Mouse (Mus musculus): ENCODE results near the gene Cybb. TPM values are rescaled to one million over a fixed set of nuclear protein-coding genes. Genes with fewer than 3 reads are reported as not detected.
A peak's percentile ranks its signal among the peaks of the same experiment; 100 is the strongest.
"Not testable (repeated sequence)": the region's sequence is repeated elsewhere in the genome, so short reads cannot be mapped to it uniquely, and the experiment has no call there.

The Cybb gene
- polyA plus RNA-seq (2014; fragmentation: Nextera tagmentation; extraction: Ambion mirVana), result 0.08 and 1.9 TPM in 2 replicates

GRCm38 (mm10) chrX:9487671-9488070 is at the start of gene Cybb:
Gene Cybb (minus strand): TSS chrX:9487771.
- DNase-seq (no peak), ATAC-seq (ENCODE audit: low FRiP score, low TSS enrichment) (no peak)
- 82% methylated on average over 4 of the region's 4 CpGs for WGBS
- no peaks in the 10 kb centered on the region for H3K4me1 ChIP-seq (ENCODE audit: control insufficient read depth, insufficient read depth, low read length)
- H3K9me3 ChIP-seq (ENCODE audit: control insufficient read depth, low read length), result no peaks in the 10 kb centered on the region
- no peaks in the 10 kb centered on the region for H3K36me3 ChIP-seq (ENCODE audit: control insufficient read depth, insufficient read depth, low read length)
- H3K27me3 ChIP-seq (ENCODE audit: control insufficient read depth, insufficient read depth, low read length), result no peaks in the 10 kb centered on the region
- no peak within 1 kb of the TSS for H3K27ac ChIP-seq (replicated peaks; ENCODE audit: low read depth, low read length)
- H3K4me2 ChIP-seq (ENCODE audit: low read length), result no peak within 1 kb of the TSS
- no peak within 1 kb of the TSS for H3K4me3 ChIP-seq (replicated peaks; ENCODE audit: low read depth, low read length)
- no peak within 1 kb of the TSS for H3K9ac ChIP-seq (replicated peaks; ENCODE audit: low read length)

GRCm38 (mm10) chrX:9536881-9537280 is 49.3 kb upstream of the Cybb start:
- no peak overlapping the region for H3K9ac ChIP-seq (replicated peaks; ENCODE audit: low read length)
- no peaks in the 10 kb centered on the region for H3K9me3 ChIP-seq (ENCODE audit: control insufficient read depth, low read length)
- 94% methylated on average over 3 of the region's 3 CpGs for WGBS
- H3K4me1 ChIP-seq (ENCODE audit: control insufficient read depth, insufficient read depth, low read length), result no peaks in the 10 kb centered on the region
- DNase-seq, result no peak
- no peak overlapping the region for H3K27ac ChIP-seq (replicated peaks; ENCODE audit: low read depth, low read length)
- no peak overlapping the region for H3K4me3 ChIP-seq (replicated peaks; ENCODE audit: low read depth, low read length)
- H3K4me2 ChIP-seq (ENCODE audit: low read length), result no peak overlapping the region
- no peaks in the 10 kb centered on the region for H3K27me3 ChIP-seq (ENCODE audit: control insufficient read depth, insufficient read depth, low read length)
- no peaks in the 10 kb centered on the region for H3K36me3 ChIP-seq (ENCODE audit: control insufficient read depth, insufficient read depth, low read length)
- no peak for ATAC-seq (ENCODE audit: low FRiP score, low TSS enrichment)

GRCm38 (mm10) chrX:9519969-9520368 is 32.4 kb upstream of the Cybb start:
- peak; percentile 58 for ATAC-seq (ENCODE audit: low FRiP score, low TSS enrichment)
- DNase-seq, result peak; percentile 64
- not testable (repeated sequence) for H3K4me1 ChIP-seq (ENCODE audit: control insufficient read depth, insufficient read depth, low read length); H3K4me2 ChIP-seq (ENCODE audit: low read length); H3K27me3 ChIP-seq (ENCODE audit: control insufficient read depth, insufficient read depth, low read length); H3K9ac ChIP-seq (replicated peaks; ENCODE audit: low read length); H3K36me3 ChIP-seq (ENCODE audit: control insufficient read depth, insufficient read depth, low read length); H3K9me3 ChIP-seq (ENCODE audit: control insufficient read depth, low read length); H3K27ac ChIP-seq (replicated peaks; ENCODE audit: low read depth, low read length); H3K4me3 ChIP-seq (replicated peaks; ENCODE audit: low read depth, low read length)
- WGBS, result 48% methylated on average over 2 of the region's 2 CpGs

GRCm38 (mm10) chrX:9517531-9517930 is 30.0 kb upstream of the Cybb start:
- not testable (repeated sequence) for H3K9me3 ChIP-seq (ENCODE audit: control insufficient read depth, low read length); H3K4me3 ChIP-seq (replicated peaks; ENCODE audit: low read depth, low read length); H3K27me3 ChIP-seq (ENCODE audit: control insufficient read depth, insufficient read depth, low read length); H3K4me2 ChIP-seq (ENCODE audit: low read length); ATAC-seq (ENCODE audit: low FRiP score, low TSS enrichment); H3K36me3 ChIP-seq (ENCODE audit: control insufficient read depth, insufficient read depth, low read length); H3K4me1 ChIP-seq (ENCODE audit: control insufficient read depth, insufficient read depth, low read length); H3K9ac ChIP-seq (replicated peaks; ENCODE audit: low read length); DNase-seq; H3K27ac ChIP-seq (replicated peaks; ENCODE audit: low read depth, low read length)

GRCm38 (mm10) chrX:9475036-9475435 is 12.5 kb downstream of the Cybb start:
- WGBS, result 81% methylated on average over 6 of the region's 6 CpGs
- not testable (repeated sequence) for DNase-seq; H3K4me3 ChIP-seq (replicated peaks; ENCODE audit: low read depth, low read length); H3K27me3 ChIP-seq (ENCODE audit: control insufficient read depth, insufficient read depth, low read length); H3K9me3 ChIP-seq (ENCODE audit: control insufficient read depth, low read length); H3K27ac ChIP-seq (replicated peaks; ENCODE audit: low read depth, low read length); ATAC-seq (ENCODE audit: low FRiP score, low TSS enrichment); H3K9ac ChIP-seq (replicated peaks; ENCODE audit: low read length); H3K4me2 ChIP-seq (ENCODE audit: low read length); H3K36me3 ChIP-seq (ENCODE audit: control insufficient read depth, insufficient read depth, low read length); H3K4me1 ChIP-seq (ENCODE audit: control insufficient read depth, insufficient read depth, low read length)

- Histone ChIP-seq H3K27me3 (ENCODE audit: control insufficient read depth, insufficient read depth, low read length) (no peaks in the 10 kb centered on the region), H3K4me2 (ENCODE audit: low read length) (no peak overlapping the region), H3K4me3 (replicated peaks; ENCODE audit: low read depth, low read length) (no peak overlapping the region), H3K9me3 (ENCODE audit: control insufficient read depth, low read length) (no peaks in the 10 kb centered on the region), H3K27ac (replicated peaks; ENCODE audit: low read depth, low read length) (no peak overlapping the region), H3K4me1 (ENCODE audit: control insufficient read depth, insufficient read depth, low read length) (no peaks in the 10 kb centered on the region), H3K36me3 (ENCODE audit: control insufficient read depth, insufficient read depth, low read length) (no peaks in the 10 kb centered on the region), H3K9ac (replicated peaks; ENCODE audit: low read length) (no peak overlapping the region)
- DNase-seq, result no peak
- ATAC-seq (ENCODE audit: low FRiP score, low TSS enrichment), result no peak
Measured at GRCm38 (mm10) chrX:9474440-9474839, 13.1 kb downstream of the Cybb start.

GRCm38 (mm10) chrX:9473768-9474167 is 13.8 kb downstream of the Cybb start:
- DNase-seq (no peak), ATAC-seq (ENCODE audit: low FRiP score, low TSS enrichment) (no peak)
- Histone ChIP-seq H3K4me3 (replicated peaks; ENCODE audit: low read depth, low read length) (no peak overlapping the region), H3K4me2 (ENCODE audit: low read length) (no peak overlapping the region), H3K9ac (replicated peaks; ENCODE audit: low read length) (no peak overlapping the region), H3K27me3 (ENCODE audit: control insufficient read depth, insufficient read depth, low read length) (no peaks in the 10 kb centered on the region), H3K36me3 (ENCODE audit: control insufficient read depth, insufficient read depth, low read length) (no peaks in the 10 kb centered on the region), H3K9me3 (ENCODE audit: control insufficient read depth, low read length) (no peaks in the 10 kb centered on the region), H3K4me1 (ENCODE audit: control insufficient read depth, insufficient read depth, low read length) (no peaks in the 10 kb centered on the region), H3K27ac (replicated peaks; ENCODE audit: low read depth, low read length) (no peak overlapping the region)
- 74% methylated on average over 2 of the region's 2 CpGs for WGBS

- Histone ChIP-seq H3K36me3 (ENCODE audit: control insufficient read depth, insufficient read depth, low read length) (no peaks in the 10 kb centered on the region), H3K9me3 (ENCODE audit: control insufficient read depth, low read length) (no peaks in the 10 kb centered on the region), H3K9ac (replicated peaks; ENCODE audit: low read length) (no peak overlapping the region), H3K27ac (replicated peaks; ENCODE audit: low read depth, low read length) (no peak overlapping the region), H3K4me3 (replicated peaks; ENCODE audit: low read depth, low read length) (no peak overlapping the region), H3K4me1 (ENCODE audit: control insufficient read depth, insufficient read depth, low read length) (no peaks in the 10 kb centered on the region), H3K4me2 (ENCODE audit: low read length) (no peak overlapping the region), H3K27me3 (ENCODE audit: control insufficient read depth, insufficient read depth, low read length) (no peaks in the 10 kb centered on the region)
- ATAC-seq (ENCODE audit: low FRiP score, low TSS enrichment) (no peak), DNase-seq (peak; percentile 0)
- 49% methylated on average over 3 of the region's 3 CpGs for WGBS
Measured at GRCm38 (mm10) chrX:9470811-9471388, 16.7 kb downstream of the Cybb start.

- Histone ChIP-seq H3K27me3 (ENCODE audit: control insufficient read depth, insufficient read depth, low read length) (no peaks in the 10 kb centered on the region), H3K9ac (replicated peaks; ENCODE audit: low read length) (no peak overlapping the region), H3K4me1 (ENCODE audit: control insufficient read depth, insufficient read depth, low read length) (no peaks in the 10 kb centered on the region), H3K27ac (replicated peaks; ENCODE audit: low read depth, low read length) (no peak overlapping the region), H3K4me2 (ENCODE audit: low read length) (no peak overlapping the region), H3K36me3 (ENCODE audit: control insufficient read depth, insufficient read depth, low read length) (no peaks in the 10 kb centered on the region), H3K4me3 (replicated peaks; ENCODE audit: low read depth, low read length) (no peak overlapping the region), H3K9me3 (ENCODE audit: control insufficient read depth, low read length) (no peaks in the 10 kb centered on the region)
- DNase-seq (no peak), ATAC-seq (ENCODE audit: low FRiP score, low TSS enrichment) (no peak)
Measured at GRCm38 (mm10) chrX:9469100-9469499, 18.5 kb downstream of the Cybb start.
